Mouse (Mus musculus) kidney, embryonic 15.5 days (tissue): ENCODE results near the gene Lrrc37a. TPM values are rescaled to one million over a fixed set of nuclear protein-coding genes. Genes with fewer than 3 reads are reported as not detected.

Experiments used
- polyA plus RNA-seq: library from polyadenylated mRNA; unstranded; fragments of >200 nt; fragmentation: Nextera tagmentation; extraction: Ambion mirVana; gene quantifications from 2 replicates; pipeline ENCODE4 v1.2.1, GENCODE M21; 2015

Gene Lrrc37a
- polyA plus RNA-seq, 1 experiment from 2014 or later = not detected

Other genes with a start within 250 kb of the Lrrc37a start
- 4.3 and 4.9 TPM in 2 replicates for gene Map3k14, start 237.1 kb downstream of the Lrrc37a start, polyA plus RNA-seq
- gene Arhgap27, start 140.9 kb downstream of the Lrrc37a start, polyA plus RNA-seq = 15.8 and 17.2 TPM in 2 replicates
- 7.4 and 8.2 TPM in 2 replicates for gene Plekhm1, start 91.9 kb downstream of the Lrrc37a start, polyA plus RNA-seq
- not detected in 2 replicates for gene Gm884, start 116.5 kb upstream of the Lrrc37a start, polyA plus RNA-seq
- not detected in 2 replicates for gene Lyzl6, start 134.3 kb upstream of the Lrrc37a start, polyA plus RNA-seq
- gene Rprml, start 145.0 kb upstream of the Lrrc37a start, polyA plus RNA-seq = not detected in 2 replicates
- gene Gosr2, start 193.3 kb upstream of the Lrrc37a start, polyA plus RNA-seq = 80.4 and 83.9 TPM in 2 replicates
- 7.2 and 7.7 TPM in 2 replicates for gene Wnt9b, start 245.2 kb upstream of the Lrrc37a start, polyA plus RNA-seq